ENCODE assay signal across 8 mouse cellular contexts in the genomic region with DNA sequence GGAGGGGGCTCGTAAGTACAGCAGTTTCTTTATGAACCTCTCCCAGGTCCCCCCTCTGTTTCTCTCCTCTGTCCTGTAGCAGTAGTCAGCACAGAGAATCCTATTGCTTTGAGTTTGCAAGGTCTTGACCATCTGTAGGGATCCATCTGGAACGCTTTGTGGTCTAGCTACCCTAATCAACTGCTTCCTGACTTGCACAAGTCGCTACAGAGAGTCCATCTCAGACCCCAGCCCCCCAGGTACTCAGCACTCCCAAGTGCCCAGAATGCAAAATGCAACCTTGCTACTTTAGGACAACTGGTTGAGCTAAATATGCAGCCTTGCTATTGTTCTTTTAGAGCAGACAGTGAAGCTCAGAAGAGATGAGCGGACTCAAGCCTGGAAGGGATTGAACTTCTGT. TPM values are rescaled to one million over a fixed set of nuclear protein-coding genes. Genes with fewer than 3 reads are reported as not detected.
DNase-seq lines count a peak whose midpoint lies in the region; ATAC-seq and TF ChIP-seq lines count a peak whose summit lies in the region.

No protein-coding gene starts in this region.

- no peaks in the 10 kb centered on the region for H3K36me3 ChIP-seq in embryonic facial prominence, embryonic 12.5 days
- H3K36me3 ChIP-seq in embryonic facial prominence, embryonic 10.5 days (replicated peaks) = no peaks in the 10 kb centered on the region
- no peaks in the 10 kb centered on the region for H3K36me3 ChIP-seq in limb, embryonic 14.5 days (ENCODE audit: control insufficient read depth, insufficient read depth, low read length)

- H3K9me3 ChIP-seq in embryonic facial prominence, embryonic 12.5 days = no peaks in the 10 kb centered on the region
- H3K9me3 ChIP-seq in embryonic facial prominence, embryonic 10.5 days = no peaks in the 10 kb centered on the region
- H3K9me3 ChIP-seq in limb, embryonic 14.5 days (ENCODE audit: control insufficient read depth, low read length) = no peaks in the 10 kb centered on the region

- WGBS in embryonic facial prominence, embryonic 12.5 days = 69% methylated on average over 4 of the region's 4 CpGs
- 71% methylated on average over 4 of the region's 4 CpGs for WGBS in embryonic facial prominence, embryonic 10.5 days
- WGBS in limb, embryonic 14.5 days = 65% methylated on average over 4 of the region's 4 CpGs

- no peak for TF ChIP-seq CTCF in layer of hippocampus, adult 2 months (conservative IDR thresholded peaks at IDR 0.05)

- no peak overlapping the region for H3K9ac ChIP-seq in embryonic facial prominence, embryonic 12.5 days
- H3K9ac ChIP-seq in limb, embryonic 14.5 days (ENCODE audit: low read depth, low read length, severe bottlenecking) = no peak overlapping the region

- H3K27me3 ChIP-seq in embryonic facial prominence, embryonic 12.5 days = peaks cover 9% of the 10 kb centered on the region
- peaks cover 78% of the 10 kb centered on the region for H3K27me3 ChIP-seq in embryonic facial prominence, embryonic 10.5 days (replicated peaks; ENCODE audit: low read depth, poor library complexity, severe bottlenecking)
- no peaks in the 10 kb centered on the region for H3K27me3 ChIP-seq in limb, embryonic 14.5 days (ENCODE audit: control insufficient read depth, insufficient read depth, low read length)

- peak overlapping the region; percentile 89 for H3K4me2 ChIP-seq in embryonic facial prominence, embryonic 12.5 days (replicated peaks)
- 0 out of 2 replicates have a peak overlapping the region, but pooled peaks have one; percentile 83 for H3K4me2 ChIP-seq in limb, embryonic 14.5 days (replicated peaks; ENCODE audit: low read depth, low read length, severe bottlenecking)

- DNase-seq in embryonic facial prominence, embryonic 10.5 days (ENCODE audit: low spot score) = no peak
- DNase-seq in layer of hippocampus, adult 2 months (ENCODE audit: low spot score in 2 of 2) = no peak
- no peak for DNase-seq in layer of hippocampus, adult 9-10 months (ENCODE audit: low spot score)
- no peak for DNase-seq in limb, embryonic 14.5 days (ENCODE audit: low spot score)
- DNase-seq in adrenal gland, postnatal 36 days = no peak

- H3K4me1 ChIP-seq in embryonic facial prominence, embryonic 12.5 days = peaks cover 23% of the 10 kb centered on the region
- H3K4me1 ChIP-seq in embryonic facial prominence, embryonic 10.5 days = peaks cover 36% of the 10 kb centered on the region
- peaks cover 34% of the 10 kb centered on the region for H3K4me1 ChIP-seq in brown adipose tissue, adult 24 weeks (ENCODE audit: control insufficient read depth, insufficient read depth, insufficient read length, low read length)
- H3K4me1 ChIP-seq in limb, embryonic 14.5 days (ENCODE audit: control insufficient read depth, insufficient read depth, low read length) = peaks cover 17% of the 10 kb centered on the region

- no peak for ATAC-seq in embryonic facial prominence, embryonic 12.5 days (ENCODE audit: insufficient number of reproducible peaks, insufficient read depth, low FRiP score, low TSS enrichment)
- ATAC-seq in limb, embryonic 14.5 days (ENCODE audit: low FRiP score, low read depth) = no peak
- no peak for ATAC-seq in erythroblast, adult 5-6 weeks (replicated peaks; ENCODE audit: low FRiP score, poor library complexity, severe bottlenecking)

- peak overlapping the region; percentile 2; the same call in 1 of the 2 replicates for H3K4me3 ChIP-seq in embryonic facial prominence, embryonic 12.5 days
- H3K4me3 ChIP-seq in embryonic facial prominence, embryonic 10.5 days = no peak overlapping the region
- H3K4me3 ChIP-seq in layer of hippocampus, adult 2 months = peak overlapping the region; percentile 59; the same call in 1 of the 2 replicates
- H3K4me3 ChIP-seq in brown adipose tissue, adult 24 weeks (ENCODE audit: insufficient read depth, low read depth, low read length) = peak overlapping the region; percentile 97
- 0 out of 2 replicates have a peak overlapping the region, but pooled peaks have one; percentile 66 for H3K4me3 ChIP-seq in limb, embryonic 14.5 days (replicated peaks; ENCODE audit: low read length)

- H3K27ac ChIP-seq in embryonic facial prominence, embryonic 12.5 days = no peak overlapping the region
- no peak overlapping the region for H3K27ac ChIP-seq in embryonic facial prominence, embryonic 10.5 days (replicated peaks)
- peak overlapping the region; percentile 10; the same call in 1 of the 2 replicates for H3K27ac ChIP-seq in layer of hippocampus, adult 2 months
- H3K27ac ChIP-seq in brown adipose tissue, adult 24 weeks (replicated peaks; ENCODE audit: low read depth, low read length) = peak overlapping the region; percentile 95
- no peak overlapping the region for H3K27ac ChIP-seq in limb, embryonic 14.5 days (replicated peaks; ENCODE audit: low read depth, low read length)

- no peak for TF ChIP-seq POLR2A in limb, embryonic 14.5 days (IDR thresholded peaks at IDR 0.05; ENCODE audit: borderline replicate concordance, extremely low read depth, insufficient read depth, insufficient read length)

RNA-seq across cellular contexts. Expression of gene Rcsd1, which starts 3.1 kb away (rescaled TPM):
- 17.7 and 19.6 TPM in 2 replicates for polyA plus RNA-seq in embryonic facial prominence, embryonic 12.5 days (2016; fragmentation: Nextera tagmentation; extraction: Ambion mirVana)
- 10.3 and 10.8 TPM in 2 replicates for polyA plus RNA-seq in embryonic facial prominence, embryonic 10.5 days (2016; fragmentation: Nextera tagmentation; extraction: Ambion mirVana)
- total RNA-seq in layer of hippocampus, adult 2 months (2021) = 1 to 10 TPM; 3.7 to 4.9 TPM
- polyA plus RNA-seq in brown adipose tissue, adult 24 weeks (2012; ENCODE audit: insufficient read depth, insufficient read length, missing spikeins) = 4.8 and 8.8 TPM in 2 replicates
- 16.7 and 17.9 TPM in 2 replicates for polyA plus RNA-seq in limb, embryonic 14.5 days (2012; rRNA removed)
- 9.5 and 9.6 TPM in 2 replicates for polyA plus RNA-seq in limb, embryonic 14.5 days (2014; fragmentation: Nextera tagmentation; extraction: Ambion mirVana)
- total RNA-seq in adrenal gland, postnatal 36 days (2021) = 10 to 100 TPM; 12.4 to 20.2 TPM
- total RNA-seq in erythroblast, adult 5-6 weeks (2015; ENCODE audit: low replicate concordance) = 20.0 and 25.5 TPM in 2 replicates
- 27.2 and 29.6 TPM in 2 replicates for total RNA-seq in erythroblast, adult 5-6 weeks (2017; ENCODE audit: low replicate concordance)

RNA-seq across cellular contexts. Expression of gene Creg1, which starts 57.1 kb away (rescaled TPM):
- polyA plus RNA-seq in embryonic facial prominence, embryonic 12.5 days (2016; fragmentation: Nextera tagmentation; extraction: Ambion mirVana) = 41.5 and 46.2 TPM in 2 replicates
- polyA plus RNA-seq in embryonic facial prominence, embryonic 10.5 days (2016; fragmentation: Nextera tagmentation; extraction: Ambion mirVana) = 32.4 and 40.5 TPM in 2 replicates
- 10 to 100 TPM; 23.8 to 26.4 TPM for total RNA-seq in layer of hippocampus, adult 2 months (2021)
- polyA plus RNA-seq in brown adipose tissue, adult 24 weeks (2012; ENCODE audit: insufficient read depth, insufficient read length, missing spikeins) = 82.8 and 109 TPM in 2 replicates
- 22.9 and 26.2 TPM in 2 replicates for polyA plus RNA-seq in limb, embryonic 14.5 days (2012; rRNA removed)
- 68.4 and 70.1 TPM in 2 replicates for polyA plus RNA-seq in limb, embryonic 14.5 days (2014; fragmentation: Nextera tagmentation; extraction: Ambion mirVana)
- total RNA-seq in adrenal gland, postnatal 36 days (2021) = 10 to 100 TPM; 48.1 to 61.3 TPM
- total RNA-seq in erythroblast, adult 5-6 weeks (2015; ENCODE audit: low replicate concordance) = 921 and 924 TPM in 2 replicates
- 849 and 890 TPM in 2 replicates for total RNA-seq in erythroblast, adult 5-6 weeks (2017; ENCODE audit: low replicate concordance)

Comparison
In these comparisons a context has a peak if more than half of its experiments do, and no peak if none do; other contexts are left out.
1. H3K27ac ChIP-seq: peak in layer of hippocampus, adult 2 months (single experiment) and brown adipose tissue, adult 24 weeks (single experiment); none in embryonic facial prominence, embryonic 12.5 days (single experiment), embryonic facial prominence, embryonic 10.5 days (single experiment) and limb, embryonic 14.5 days (single experiment).